Mouse (Mus musculus) induced T-regulatory cell, adult 2 months (primary cell): Measurements from ENCODE around the gene Nosip.
A peak's percentile ranks its signal among the peaks of the same experiment; 100 is the strongest.

Experiments used
- DNase-seq: peaks from one replicate; pipeline ENCODE4 v3.0.0-alpha.2; 2012; ENCODE audit warnings: low read depth

Nosip gene

GRCm38 (mm10) chr7:45062239-45062835, at the start of gene Nosip, which contains the start of gene Prrg2:
TSS of gene Nosip (plus strand) at chr7:45062429.
TSS of gene Prrg2 (minus strand) at chr7:45062677.
- peak; percentile 99 for DNase-seq

- DNase-seq, result no peak
Measured at GRCm38 (mm10) chr7:45012824-45013223, 49.4 kb upstream of the Nosip start.

DNA sequence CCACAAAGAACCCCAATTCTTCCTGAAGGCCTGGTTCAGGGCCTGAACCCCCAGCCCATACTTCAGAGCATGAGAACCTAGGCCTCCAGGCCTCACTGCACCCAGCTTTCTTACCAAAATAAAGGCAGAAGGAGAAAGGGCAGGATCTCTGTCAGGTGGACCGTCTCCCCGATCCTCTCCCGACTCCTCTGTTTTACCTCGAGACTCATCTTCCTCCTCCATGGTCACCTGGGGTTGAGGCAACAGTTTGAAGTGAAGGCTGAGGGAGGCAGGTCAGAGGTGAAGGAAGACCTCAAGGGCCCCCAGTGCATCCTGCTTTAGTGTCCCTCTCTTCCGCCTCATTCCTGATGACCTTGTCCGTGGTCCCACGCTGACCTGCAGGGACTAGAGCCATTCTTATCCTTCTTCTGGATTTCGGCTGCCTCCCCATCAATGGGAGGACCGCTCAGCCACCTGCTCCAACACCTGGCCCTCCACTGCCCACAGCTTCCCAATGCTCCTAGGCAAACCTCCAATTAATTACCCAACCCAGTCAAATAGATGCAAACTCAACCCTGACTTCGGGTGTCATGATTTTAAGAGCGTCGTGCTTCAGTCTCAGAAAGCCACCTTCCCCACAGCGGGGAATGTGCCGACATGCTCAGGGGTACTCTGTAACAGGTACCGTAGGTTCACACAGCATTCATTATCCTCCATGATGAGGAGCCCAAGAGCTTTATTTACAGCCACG, 48.7 kb upstream of the Nosip start:
- DNase-seq, result no peak

DNA sequence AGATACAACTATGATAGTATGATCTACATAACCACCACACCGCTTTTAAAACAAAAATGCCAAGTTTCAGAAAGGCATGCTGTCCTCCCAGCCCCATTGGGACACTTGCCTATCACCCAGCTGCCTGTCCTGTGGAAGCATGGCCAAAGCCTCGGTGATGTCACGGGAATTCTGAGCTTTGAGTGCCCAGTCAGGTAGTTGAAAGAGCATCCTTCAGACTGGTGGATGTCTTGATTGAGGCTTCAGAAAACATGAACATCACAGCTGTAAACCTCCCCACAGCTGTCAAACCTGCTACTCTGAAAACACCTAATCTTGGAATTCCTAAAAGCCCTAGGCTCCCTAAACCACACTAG, 48.2 kb upstream of the Nosip start:
- no peak for DNase-seq

GRCm38 (mm10) chr7:45015344-45015956, 46.8 kb upstream of the Nosip start:
- DNase-seq, result no peak

DNA sequence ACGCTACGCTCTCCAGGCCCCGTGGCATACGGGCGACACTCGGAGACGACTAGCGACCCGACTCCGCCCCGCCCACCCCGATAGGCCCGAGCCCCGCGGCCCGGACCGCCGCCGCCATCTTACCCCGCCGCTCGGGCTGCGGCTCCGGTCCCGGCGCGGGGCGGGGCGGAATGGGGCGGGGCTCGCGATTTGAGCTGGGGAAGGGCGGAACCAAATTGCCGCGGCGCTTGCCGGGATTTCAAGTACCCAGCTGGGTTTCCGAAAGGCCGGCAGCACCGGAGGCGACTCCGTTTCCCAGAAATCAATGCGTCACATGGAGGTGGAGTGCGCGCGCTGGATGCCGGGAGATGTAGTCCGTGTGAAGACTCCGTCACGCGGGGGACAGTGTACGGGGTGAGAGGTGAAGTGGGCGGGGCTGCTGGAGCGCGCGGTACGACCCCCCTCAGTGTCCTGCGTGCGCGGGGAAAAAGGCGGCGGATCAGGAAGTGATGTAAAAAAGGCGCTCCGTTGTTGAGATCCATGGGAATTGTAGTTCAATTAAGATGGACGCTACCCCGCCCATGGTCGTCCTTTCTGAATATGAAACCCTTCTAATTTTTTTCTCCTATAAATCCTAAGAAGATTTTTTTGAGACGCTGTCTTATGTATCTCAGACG, 46.1 kb upstream of the Nosip start, which contains the start of gene Scaf1:
Gene Scaf1 (minus strand): TSS at position 407 of the 656 bp plus-strand sequence.
- peak; percentile 99 for DNase-seq

GRCm38 (mm10) chr7:45016761-45017160, 45.5 kb upstream of the Nosip start:
- peak; percentile 66 for DNase-seq

DNA sequence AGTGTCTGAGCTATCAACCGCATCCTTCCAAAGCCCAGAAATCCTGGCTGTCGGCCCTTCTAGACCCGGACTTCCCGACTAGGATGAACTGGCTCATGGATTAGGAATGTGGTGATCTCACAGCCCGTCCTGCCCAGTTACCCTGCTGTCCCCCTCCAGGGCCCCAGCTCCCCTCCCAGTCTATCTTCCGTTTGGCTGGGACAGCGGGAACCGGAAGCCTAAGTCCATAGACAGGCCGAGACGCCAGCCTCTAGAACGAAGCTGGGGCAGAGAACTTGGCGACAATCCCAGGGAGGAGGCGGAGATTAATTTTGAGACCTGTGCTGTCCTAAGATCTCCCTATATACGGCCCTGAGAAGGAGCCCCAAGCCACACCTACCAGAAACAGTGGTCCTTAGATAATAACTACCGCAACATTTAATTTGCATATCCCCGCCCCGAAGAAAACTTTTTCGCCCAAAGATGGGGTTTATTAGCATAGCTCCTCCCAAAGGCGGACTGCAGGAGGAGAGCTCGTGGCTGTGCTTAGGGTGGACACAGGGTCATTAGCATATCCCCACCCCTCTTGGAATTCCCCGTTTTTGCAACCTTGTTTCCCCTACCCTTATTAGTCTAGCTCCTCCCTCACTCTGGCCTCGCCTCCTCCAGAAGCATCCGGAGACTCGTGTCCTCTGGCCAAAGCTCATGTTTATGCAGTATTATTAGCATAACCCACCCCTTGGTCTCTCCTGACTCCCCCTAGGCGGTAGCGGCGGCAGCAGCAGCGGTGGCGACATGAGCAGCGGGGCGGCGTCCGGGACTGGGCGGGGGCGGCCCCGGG, 44.8 kb upstream of the Nosip start, which contains the start of gene Rras:
Gene Rras (plus strand): TSS at position 720 of the 820 bp plus-strand sequence.
- peak; percentile 100 for DNase-seq

DNA sequence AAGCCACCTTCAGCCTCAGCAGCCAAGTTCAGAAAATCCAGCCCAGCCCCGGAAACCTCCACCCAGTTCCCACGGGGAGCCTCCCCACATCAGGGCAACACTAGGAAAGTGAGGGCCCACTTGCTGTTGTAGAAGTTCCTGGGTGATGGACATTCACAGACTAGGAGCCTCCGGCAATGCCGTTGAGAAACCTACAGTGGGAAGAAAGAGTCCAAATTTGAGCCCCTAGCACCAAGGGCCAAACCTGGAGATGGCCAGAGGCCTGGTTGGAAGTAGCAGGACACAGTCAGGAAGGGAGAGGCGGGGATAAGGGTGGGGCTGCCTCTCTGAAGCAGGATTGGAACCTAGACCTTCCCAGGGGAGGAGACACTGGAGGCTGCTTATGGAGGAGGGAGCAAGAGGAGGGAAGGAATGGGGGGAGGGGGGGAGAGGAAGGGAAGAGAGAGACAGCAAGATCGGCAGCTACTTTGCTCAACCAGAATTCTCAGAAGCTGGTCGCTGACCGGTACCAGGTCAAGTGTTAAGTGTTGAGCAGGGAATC, 43.1 kb upstream of the Nosip start:
- peak; percentile 47 for DNase-seq

DNA sequence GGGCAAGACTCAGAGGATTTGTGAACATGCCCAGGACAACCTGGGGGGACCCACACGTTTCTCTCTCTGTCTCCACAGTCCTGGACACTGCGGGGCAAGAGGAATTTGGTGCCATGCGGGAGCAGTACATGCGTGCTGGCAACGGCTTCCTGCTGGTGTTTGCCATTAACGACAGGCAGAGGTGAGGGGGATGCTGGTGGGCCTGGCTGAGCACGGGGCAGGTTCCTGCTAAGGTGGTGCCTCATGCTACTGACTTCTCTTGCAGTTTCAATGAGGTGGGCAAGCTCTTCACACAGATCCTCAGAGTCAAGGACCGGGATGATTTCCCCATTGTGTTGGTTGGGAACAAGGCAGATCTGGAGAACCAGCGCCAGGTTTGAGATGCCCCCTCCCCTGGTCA, 42.0 kb upstream of the Nosip start:
- DNase-seq, result no peak

DNA sequence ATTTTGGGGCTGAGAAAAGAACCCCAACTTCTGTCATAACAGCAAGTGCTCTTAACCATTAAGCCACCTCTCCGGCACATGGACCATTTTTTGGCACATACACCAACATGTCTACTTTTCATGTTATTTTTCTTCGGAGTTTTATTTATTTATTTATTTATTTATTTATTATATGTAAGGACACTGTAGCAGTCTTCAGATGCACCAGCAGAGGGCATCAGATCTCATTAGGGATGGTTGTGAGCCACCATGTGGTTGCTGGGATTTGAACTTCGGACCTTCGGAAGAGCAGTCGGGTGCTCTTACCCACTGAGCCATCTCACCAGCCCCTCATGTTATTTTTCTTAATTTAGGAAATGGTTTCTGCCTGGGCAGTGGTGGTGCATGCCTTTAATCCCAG, 38.5 kb upstream of the Nosip start:
- DNase-seq, result peak; percentile 62

- DNase-seq, result no peak
Measured at GRCm38 (mm10) chr7:45024281-45025248, 37.7 kb upstream of the Nosip start.

DNA sequence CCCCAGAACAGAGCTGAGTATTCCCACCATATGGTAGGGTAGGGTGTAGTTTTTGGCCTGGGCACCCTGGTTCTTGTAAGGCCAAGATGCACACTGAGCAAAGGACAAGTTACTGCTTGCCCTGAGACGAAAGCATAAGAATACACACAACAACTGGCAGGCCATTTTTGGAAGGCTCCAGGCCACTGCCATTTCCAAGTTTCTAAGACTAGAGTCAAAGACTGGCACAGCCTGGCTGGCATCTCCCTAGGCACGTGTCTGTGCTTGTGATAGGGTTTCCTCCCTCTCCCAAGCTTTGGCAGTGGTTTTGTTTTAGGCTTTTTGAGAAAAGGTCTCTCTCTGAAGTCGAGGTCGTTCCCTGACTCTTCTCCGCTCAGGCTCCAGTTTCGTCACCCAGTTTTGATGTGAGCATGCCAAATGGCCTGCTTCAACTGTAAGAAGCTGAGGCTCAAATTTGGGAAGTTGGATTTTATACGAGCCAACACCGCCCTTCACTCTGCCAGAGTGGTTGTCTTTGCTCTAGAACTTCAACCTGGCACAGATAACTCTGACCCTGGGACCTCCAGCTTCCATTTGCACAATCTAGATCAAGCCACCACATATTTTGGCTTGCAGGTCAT, 36.5 kb upstream of the Nosip start:
- no peak for DNase-seq

- no peak for DNase-seq
Measured at GRCm38 (mm10) chr7:45026256-45026655, 36.0 kb upstream of the Nosip start.

GRCm38 (mm10) chr7:45027761-45028160, 34.5 kb upstream of the Nosip start:
- no peak for DNase-seq

DNA sequence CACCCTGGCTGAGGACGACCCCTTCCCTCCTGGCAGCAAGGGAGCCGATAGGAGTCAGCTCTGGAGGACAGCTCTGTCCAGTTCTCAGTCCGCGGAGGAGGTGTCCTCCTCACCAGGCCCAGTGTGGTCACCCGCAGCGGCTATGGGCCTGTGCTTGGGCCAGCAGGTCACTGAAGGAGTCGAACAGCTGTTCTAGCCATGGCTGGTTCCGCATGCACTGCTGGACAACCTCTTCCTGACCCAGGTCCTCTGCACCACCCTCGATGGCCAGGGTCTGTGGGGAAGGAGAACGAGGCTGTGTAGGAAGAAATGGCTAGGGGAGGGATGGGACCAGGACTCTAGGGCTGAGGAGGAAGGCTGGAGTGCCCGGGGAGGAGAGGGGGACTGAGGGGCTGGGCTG, 33.9 kb upstream of the Nosip start:
- no peak for DNase-seq

DNA sequence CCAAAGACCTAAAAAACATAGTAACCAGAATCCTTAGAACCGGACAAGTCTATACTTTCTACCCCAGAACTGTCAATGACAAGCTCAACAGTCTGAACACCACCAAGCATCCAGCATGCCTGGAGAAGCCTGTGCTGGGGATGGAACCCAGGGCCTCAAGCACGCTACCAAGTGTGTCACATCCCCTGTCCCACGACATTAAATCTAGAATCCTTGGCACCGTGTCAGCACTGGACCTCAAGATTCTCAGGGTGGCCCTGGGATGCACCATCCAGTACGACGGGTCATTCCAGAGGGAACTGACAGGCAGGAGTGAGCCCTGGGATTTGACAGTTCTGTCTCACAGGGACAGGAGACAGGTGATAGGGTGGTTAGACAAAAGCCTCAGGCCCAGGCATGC, 32.2 kb upstream of the Nosip start:
- DNase-seq, result no peak

- no peak for DNase-seq
Measured at GRCm38 (mm10) chr7:45030857-45031256, 31.4 kb upstream of the Nosip start.

- no peak for DNase-seq
Measured at GRCm38 (mm10) chr7:45033722-45034359, 28.4 kb upstream of the Nosip start.
